Mouse (Mus musculus) gastrocnemius, postnatal 10 days (tissue): ENCODE results near the gene Ednrb. TPM values are rescaled to one million over a fixed set of nuclear protein-coding genes. Genes with fewer than 3 reads are reported as not detected.
"Not testable (repeated sequence)": the region's sequence is repeated elsewhere in the genome, so short reads cannot be mapped to it uniquely, and the experiment has no call there.

Experiments used
- DNase-seq: peaks from one replicate; pipeline ENCODE4 v3.0.0; 2021; ENCODE audit warnings: mixed read lengths
- total RNA-seq, 2 experiments: library from RNA; stranded (reverse); gene quantifications; 2 replicates each; pipeline ENCODE4 v1.2.3; 2021

Gene Ednrb
- total RNA-seq, 2 experiments from 2014 or later: 19.1 to 19.7 TPM

- DNase-seq: no peak
These were observed 20.7 kb downstream of the Ednrb start for GRCm38 (mm10) chr14:103823501-103823900.

GRCm38 (mm10) chr14:103822590-103822989 is 21.6 kb downstream of the Ednrb start:
- DNase-seq: no peak

- no peak for DNase-seq
These were observed 27.4 kb downstream of the Ednrb start for GRCm38 (mm10) chr14:103816637-103817308.

- no peak for DNase-seq
These were observed 28.7 kb downstream of the Ednrb start for GRCm38 (mm10) chr14:103815542-103815941.

- DNase-seq: no peak
These were observed 30.0 kb downstream of the Ednrb start for GRCm38 (mm10) chr14:103814015-103814691.

GRCm38 (mm10) chr14:103813246-103813645 is 31.0 kb downstream of the Ednrb start:
- no peak for DNase-seq

- DNase-seq: no peak
These were observed 32.9 kb downstream of the Ednrb start for GRCm38 (mm10) chr14:103811291-103811690.

GRCm38 (mm10) chr14:103803907-103804659 is 40.1 kb downstream of the Ednrb start:
- DNase-seq: no peak

GRCm38 (mm10) chr14:103797123-103797522 is 47.1 kb downstream of the Ednrb start:
- no peak for DNase-seq

GRCm38 (mm10) chr14:103795591-103795990 is 48.6 kb downstream of the Ednrb start:
- DNase-seq: no peak

- DNase-seq: no peak
These were observed 50.8 kb downstream of the Ednrb start for GRCm38 (mm10) chr14:103793409-103793808.

GRCm38 (mm10) chr14:103792726-103793125 is 51.5 kb downstream of the Ednrb start:
- DNase-seq: no peak

- DNase-seq: no peak
These were observed 56.7 kb downstream of the Ednrb start for GRCm38 (mm10) chr14:103787547-103787946.

GRCm38 (mm10) chr14:103785096-103785965 is 58.9 kb downstream of the Ednrb start:
- no peak for DNase-seq

GRCm38 (mm10) chr14:103780336-103780735 is 63.9 kb downstream of the Ednrb start:
- DNase-seq: not testable (repeated sequence)

GRCm38 (mm10) chr14:103779276-103779675 is 64.9 kb downstream of the Ednrb start:
- DNase-seq: no peak

- DNase-seq: no peak
These were observed 65.6 kb downstream of the Ednrb start for GRCm38 (mm10) chr14:103778533-103779151.

- DNase-seq: peak; percentile 8
These were observed 66.2 kb downstream of the Ednrb start for GRCm38 (mm10) chr14:103778009-103778431.

GRCm38 (mm10) chr14:103777386-103777785 is 66.8 kb downstream of the Ednrb start:
- no peak for DNase-seq

GRCm38 (mm10) chr14:103769319-103770245 is 74.6 kb downstream of the Ednrb start:
- DNase-seq: no peak
